Mouse (Mus musculus): ENCODE data around the gene Kcnj10. TPM values are rescaled to one million over a fixed set of nuclear protein-coding genes. Genes with fewer than 3 reads are reported as not detected.
A peak's percentile ranks its signal among the peaks of the same experiment; 100 is the strongest.

Kcnj10 gene
- polyA plus RNA-seq, 1 experiment = 7.3 TPM

GRCm38 (mm10) chr1:172414231-172414585, 73.2 kb downstream of the Kcnj10 start:
- WGBS = 85% methylated on average over 6 of the region's 6 CpGs
- TF ChIP-seq POLR2A (IDR thresholded peaks at IDR 0.05; ENCODE audit: low read depth, low read length) (no peak), CTCF (IDR thresholded peaks at IDR 0.05; ENCODE audit: extremely low read depth, insufficient read depth, insufficient read length, insufficient replicate concordance) (no peak)
- DNase-seq (ENCODE audit: low read depth in 1 of 2, low spot score in 2 of 2) = no peak
- no peaks in the 10 kb centered on the region for H3K36me3 ChIP-seq (ENCODE audit: control insufficient read depth, insufficient read depth, low read length)
- H3K27me3 ChIP-seq (ENCODE audit: control insufficient read depth, insufficient read depth, low read length) = no peaks in the 10 kb centered on the region
- no peak overlapping the region for H3K4me3 ChIP-seq (ENCODE audit: extremely low read depth, insufficient read depth, insufficient read length)
- peaks cover 12% of the 10 kb centered on the region; the same call in 1 of the 2 replicates for H3K4me1 ChIP-seq (ENCODE audit: control insufficient read depth, insufficient read depth, insufficient read length)
- H3K27ac ChIP-seq (ENCODE audit: insufficient read depth, low read length) = no peak overlapping the region

- DNase-seq (ENCODE audit: low read depth in 1 of 2, low spot score in 2 of 2) = no peak
- Histone ChIP-seq H3K27me3 (ENCODE audit: control insufficient read depth, insufficient read depth, low read length) (no peaks in the 10 kb centered on the region), H3K27ac (ENCODE audit: insufficient read depth, low read length) (no peak overlapping the region), H3K4me1 (ENCODE audit: control insufficient read depth, insufficient read depth, insufficient read length) (peaks cover 12% of the 10 kb centered on the region; the same call in 1 of the 2 replicates), H3K36me3 (ENCODE audit: control insufficient read depth, insufficient read depth, low read length) (no peaks in the 10 kb centered on the region), H3K4me3 (ENCODE audit: extremely low read depth, insufficient read depth, insufficient read length) (no peak overlapping the region)
- 88% methylated on average over 7 of the region's 7 CpGs for WGBS
- TF ChIP-seq CTCF (IDR thresholded peaks at IDR 0.05; ENCODE audit: extremely low read depth, insufficient read depth, insufficient read length, insufficient replicate concordance) (no peak), POLR2A (IDR thresholded peaks at IDR 0.05; ENCODE audit: low read depth, low read length) (no peak)
Measured at GRCm38 (mm10) chr1:172415061-172415460, 74.1 kb downstream of the Kcnj10 start.

- no peak for TF ChIP-seq POLR2A (IDR thresholded peaks at IDR 0.05; ENCODE audit: low read depth, low read length)
- no peak for TF ChIP-seq CTCF (IDR thresholded peaks at IDR 0.05; ENCODE audit: extremely low read depth, insufficient read depth, insufficient read length, insufficient replicate concordance)
- peaks cover 12% of the 10 kb centered on the region; the same call in 1 of the 2 replicates for H3K4me1 ChIP-seq (ENCODE audit: control insufficient read depth, insufficient read depth, insufficient read length)
- H3K27me3 ChIP-seq (ENCODE audit: control insufficient read depth, insufficient read depth, low read length) = no peaks in the 10 kb centered on the region
- peak in 1 of 2 experiments; percentile 27 for DNase-seq (ENCODE audit: low read depth in 1 of 2, low spot score in 2 of 2)
- H3K4me3 ChIP-seq (ENCODE audit: extremely low read depth, insufficient read depth, insufficient read length) = no peak overlapping the region
- H3K36me3 ChIP-seq (ENCODE audit: control insufficient read depth, insufficient read depth, low read length) = no peaks in the 10 kb centered on the region
- WGBS = 9% methylated on average over 6 of the region's 6 CpGs
- no peak overlapping the region for H3K27ac ChIP-seq (ENCODE audit: insufficient read depth, low read length)
Measured at GRCm38 (mm10) chr1:172418173-172418572, 77.2 kb downstream of the Kcnj10 start.

- no peak overlapping the region for H3K4me3 ChIP-seq (ENCODE audit: extremely low read depth, insufficient read depth, insufficient read length)
- no peak overlapping the region for H3K27ac ChIP-seq (ENCODE audit: insufficient read depth, low read length)
- 85% methylated on average over 3 of the region's 3 CpGs for WGBS
- DNase-seq (ENCODE audit: low read depth in 1 of 2, low spot score in 2 of 2) = no peak
- H3K27me3 ChIP-seq (ENCODE audit: control insufficient read depth, insufficient read depth, low read length) = no peaks in the 10 kb centered on the region
- peaks cover 12% of the 10 kb centered on the region; the same call in 1 of the 2 replicates for H3K4me1 ChIP-seq (ENCODE audit: control insufficient read depth, insufficient read depth, insufficient read length)
- TF ChIP-seq POLR2A (IDR thresholded peaks at IDR 0.05; ENCODE audit: low read depth, low read length) (no peak), CTCF (IDR thresholded peaks at IDR 0.05; ENCODE audit: extremely low read depth, insufficient read depth, insufficient read length, insufficient replicate concordance) (no peak)
- H3K36me3 ChIP-seq (ENCODE audit: control insufficient read depth, insufficient read depth, low read length) = no peaks in the 10 kb centered on the region
Measured at GRCm38 (mm10) chr1:172418642-172419041, 77.6 kb downstream of the Kcnj10 start.

- Histone ChIP-seq H3K27me3 (ENCODE audit: control insufficient read depth, insufficient read depth, low read length) (no peaks in the 10 kb centered on the region), H3K27ac (ENCODE audit: insufficient read depth, low read length) (no peak overlapping the region), H3K4me1 (ENCODE audit: control insufficient read depth, insufficient read depth, insufficient read length) (peaks cover 9% of the 10 kb centered on the region; the same call in 1 of the 2 replicates), H3K4me3 (ENCODE audit: extremely low read depth, insufficient read depth, insufficient read length) (no peak overlapping the region), H3K36me3 (ENCODE audit: control insufficient read depth, insufficient read depth, low read length) (no peaks in the 10 kb centered on the region)
- DNase-seq (ENCODE audit: low read depth in 1 of 2, low spot score in 2 of 2) = no peak
- 92% methylated on average over 6 of the region's 6 CpGs for WGBS
- TF ChIP-seq POLR2A (IDR thresholded peaks at IDR 0.05; ENCODE audit: low read depth, low read length) (no peak), CTCF (IDR thresholded peaks at IDR 0.05; ENCODE audit: extremely low read depth, insufficient read depth, insufficient read length, insufficient replicate concordance) (no peak)
Measured at GRCm38 (mm10) chr1:172420181-172420580, 79.2 kb downstream of the Kcnj10 start.

- WGBS = 58% methylated on average over 1 of the region's 1 CpGs
- no peaks in the 10 kb centered on the region for H3K36me3 ChIP-seq (ENCODE audit: control insufficient read depth, insufficient read depth, low read length)
- no peak for DNase-seq (ENCODE audit: low read depth in 1 of 2, low spot score in 2 of 2)
Measured at GRCm38 (mm10) chr1:172423393-172423792, 82.4 kb downstream of the Kcnj10 start.

More at GRCm38 (mm10) chr1:172423393-172423792, 82.4 kb downstream of the Kcnj10 start:
- Histone ChIP-seq H3K4me1 (ENCODE audit: control insufficient read depth, insufficient read depth, insufficient read length) (peaks cover 4% of the 10 kb centered on the region), H3K4me3 (ENCODE audit: extremely low read depth, insufficient read depth, insufficient read length) (no peak overlapping the region), H3K27ac (ENCODE audit: insufficient read depth, low read length) (no peak overlapping the region), H3K27me3 (ENCODE audit: control insufficient read depth, insufficient read depth, low read length) (no peaks in the 10 kb centered on the region)
- no peak for TF ChIP-seq CTCF (IDR thresholded peaks at IDR 0.05; ENCODE audit: extremely low read depth, insufficient read depth, insufficient read length, insufficient replicate concordance)
- TF ChIP-seq POLR2A (IDR thresholded peaks at IDR 0.05; ENCODE audit: low read depth, low read length) = no peak

Other genes starting within 250 kb of the Kcnj10 start
- 26.4 and 28.0 TPM in 2 replicates for gene Pex19, start 214.5 kb upstream of the Kcnj10 start, polyA plus RNA-seq (2012; rRNA removed)
- gene Dcaf8, start 193.1 kb upstream of the Kcnj10 start, polyA plus RNA-seq (2012; rRNA removed) = 38.5 and 46.1 TPM in 2 replicates
- 32.4 and 33.5 TPM in 2 replicates for gene Pea15a, start 134.4 kb upstream of the Kcnj10 start, polyA plus RNA-seq (2012; rRNA removed)
- gene Casq1, start 121.3 kb upstream of the Kcnj10 start, polyA plus RNA-seq (2012; rRNA removed) = 0.35 and 0.40 TPM in 2 replicates
- 0.04 TPM in 1 of 2 replicates, not detected in the other for gene Atp1a4, start 82.8 kb upstream of the Kcnj10 start, polyA plus RNA-seq (2012; rRNA removed)
- 117 and 119 TPM in 2 replicates for gene Igsf8, start 79.6 kb upstream of the Kcnj10 start, polyA plus RNA-seq (2012; rRNA removed)
- gene Atp1a2, start 43.1 kb upstream of the Kcnj10 start, polyA plus RNA-seq (2012; rRNA removed) = 3.1 and 3.9 TPM in 2 replicates
- gene Kcnj9, start 11.9 kb upstream of the Kcnj10 start, polyA plus RNA-seq (2012; rRNA removed) = 2.1 and 3.9 TPM in 2 replicates
- 8.8 and 11.5 TPM in 2 replicates for gene Pigm, start 35.3 kb downstream of the Kcnj10 start, polyA plus RNA-seq (2012; rRNA removed)
- gene Slamf9, start 134.1 kb downstream of the Kcnj10 start, polyA plus RNA-seq (2012; rRNA removed) = 4.3 and 5.5 TPM in 2 replicates
- 8.6 and 9.0 TPM in 2 replicates for gene Igsf9, start 140.6 kb downstream of the Kcnj10 start, polyA plus RNA-seq (2012; rRNA removed)
- gene Tagln2, start 158.8 kb downstream of the Kcnj10 start, polyA plus RNA-seq (2012; rRNA removed) = 186 and 208 TPM in 2 replicates
- 0.19 and 0.20 TPM in 2 replicates for gene Cfap45, start 179.6 kb downstream of the Kcnj10 start, polyA plus RNA-seq (2012; rRNA removed)
- 0.09 and 0.29 TPM in 2 replicates for gene Vsig8, start 214.7 kb downstream of the Kcnj10 start, polyA plus RNA-seq (2012; rRNA removed)
- 15.8 and 18.6 TPM in 2 replicates for gene Slamf8, start 249.4 kb downstream of the Kcnj10 start, polyA plus RNA-seq (2012; rRNA removed)

All from spleen, adult 2 months (tissue).